Mouse (Mus musculus): ENCODE results near the gene Baiap2.

DNA sequence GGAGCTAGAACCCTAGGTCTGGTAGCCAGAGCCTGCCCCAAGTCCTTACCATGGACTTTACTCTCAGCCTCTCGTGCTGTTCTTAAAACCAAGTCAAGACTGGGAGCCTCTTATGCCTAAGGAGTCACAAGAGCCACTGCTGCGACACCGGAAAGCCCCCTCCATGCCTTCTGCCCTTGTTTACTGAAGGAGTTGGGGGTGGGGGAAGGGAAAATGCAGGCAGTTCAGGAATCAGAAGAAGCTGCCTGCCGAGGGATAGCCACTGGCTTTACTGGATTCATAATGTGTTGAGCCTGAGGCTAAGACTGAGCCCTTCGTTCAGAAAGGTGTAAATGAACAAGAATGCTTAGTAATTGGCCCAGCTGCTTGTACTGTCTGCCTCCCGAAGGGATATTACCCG is 29.7 kb upstream of the Baiap2 start:
- no peak for TF ChIP-seq CTCF (IDR thresholded peaks at IDR 0.05; ENCODE audit: borderline replicate concordance, insufficient read depth, low read length)
- no peak for TF ChIP-seq POLR2A (IDR thresholded peaks at IDR 0.05; ENCODE audit: low read depth, low read length)
